Mouse (Mus musculus) left cerebral cortex, adult 18-20 months (tissue): ENCODE measurements around the gene Zfp653. TPM values are rescaled to one million over a fixed set of nuclear protein-coding genes. Genes with fewer than 3 reads are reported as not detected.

Experiments used
- DNase-seq, 2 experiments: peaks; one replicate each; pipeline ENCODE4 v3.0.0; 2021 to 2022; ENCODE audit warnings: low spot score in 2 of 2, mixed read lengths in 1 of 2
- microRNA-seq, 2 experiments: library from miRNA; unstranded; fragments of <30 nt; microRNA quantifications; one replicate each; pipeline ENCODE4 v1.2.0; 2021
- total RNA-seq, 2 experiments: library from RNA; stranded (reverse); gene quantifications; 2 replicates each; pipeline ENCODE4 v1.2.3; 2021

Zfp653 gene
- total RNA-seq, 2 experiments from 2014 or later: 19.8 to 21.1 TPM

- no peak for DNase-seq
These were observed 35.7 kb downstream of the Zfp653 start for GRCm38 (mm10) chr9:22035300-22036044.

- no peak for DNase-seq
These were observed 40.8 kb downstream of the Zfp653 start for GRCm38 (mm10) chr9:22030386-22030785.

GRCm38 (mm10) chr9:22028467-22028866, 42.7 kb downstream of the Zfp653 start:
- no peak for DNase-seq

- no peak for DNase-seq
These were observed 46.6 kb downstream of the Zfp653 start for GRCm38 (mm10) chr9:22024592-22024991.

GRCm38 (mm10) chr9:22017208-22017825, 53.9 kb downstream of the Zfp653 start:
- DNase-seq: no peak

- DNase-seq: no peak
These were observed 54.9 kb downstream of the Zfp653 start for GRCm38 (mm10) chr9:22016245-22016644.

- no peak for DNase-seq
These were observed 58.4 kb downstream of the Zfp653 start for GRCm38 (mm10) chr9:22012731-22013130.

- DNase-seq: no peak
These were observed 60.1 kb downstream of the Zfp653 start for GRCm38 (mm10) chr9:22011055-22011454.

Small RNA genes within 50 kb of the gene (microRNA-seq; reads per million reads assigned to microRNA genes)
- gene Mir7084: 0.42 to 0.50 reads per million in 2 experiments

Other genes starting within 250 kb of the Zfp653 start
- gene Angptl8, start 235.9 kb downstream of the Zfp653 start, total RNA-seq: not detected
- 10 to 100 TPM; 12.7 to 18.2 TPM for gene Dock6, start 218.7 kb downstream of the Zfp653 start, total RNA-seq
- gene Rab3d, start 153.2 kb downstream of the Zfp653 start, total RNA-seq: 10 to 100 TPM; 13.8 to 14.0 TPM
- 10 to 100 TPM; 18.3 to 18.8 TPM for gene Ccdc159, start 143.9 kb downstream of the Zfp653 start, total RNA-seq
- 10 to 100 TPM; 33.5 to 39.8 TPM for gene Tmem205, start 143.8 kb downstream of the Zfp653 start, total RNA-seq
- 100 to 1,000 TPM; 171 to 178 TPM for gene Plppr2, start 134.3 kb downstream of the Zfp653 start, total RNA-seq
- 10 to 100 TPM; 13.1 to 14.1 TPM for gene Swsap1, start 115.6 kb downstream of the Zfp653 start, total RNA-seq
- gene Epor, start 107.9 kb downstream of the Zfp653 start, total RNA-seq: 10 to 100 TPM; 10.7 to 12.9 TPM
- 1 to 10 TPM; 3.7 to 4.0 TPM for gene Rgl3, start 81.9 kb downstream of the Zfp653 start, total RNA-seq
- gene Ccdc151, start 68.7 kb downstream of the Zfp653 start, total RNA-seq: 1 to 10 TPM; 8.1 TPM
- gene Prkcsh, start 68.6 kb downstream of the Zfp653 start, total RNA-seq: 10 to 100 TPM; 91.4 to 95.1 TPM
- 100 to 1,000 TPM; 144 TPM for gene Elavl3, start 19.4 kb downstream of the Zfp653 start, total RNA-seq
- 1 to 10 TPM; 1.4 to 3.8 TPM for gene Gm49318, start 117 bp downstream of the Zfp653 start, total RNA-seq
- 10 to 100 TPM; 43.0 to 49.9 TPM for gene Ecsit, start 14.1 kb upstream of the Zfp653 start, total RNA-seq
- under 1 TPM; 0.56 to 0.87 TPM for gene Cnn1, start 27.8 kb upstream of the Zfp653 start, total RNA-seq
- gene Elof1, start 45.8 kb upstream of the Zfp653 start, total RNA-seq: 10 to 100 TPM; 64.7 to 65.0 TPM
- gene Acp5, start 64.3 kb upstream of the Zfp653 start, total RNA-seq: under 1 TPM; 0.59 to 0.63 TPM
- 10 to 100 TPM; 39.8 to 40.6 TPM for gene Pigyl, start 85.5 kb upstream of the Zfp653 start, total RNA-seq
- gene Zfp872, start 116.7 kb upstream of the Zfp653 start, total RNA-seq: not detected
- 10 to 100 TPM; 20.4 to 21.0 TPM for gene Zfp809, start 154.3 kb upstream of the Zfp653 start, total RNA-seq
- 1 to 10 TPM; 4.3 to 4.4 TPM for gene Zfp599, start 188.5 kb upstream of the Zfp653 start, total RNA-seq
- gene Zfp810, start 236.3 kb upstream of the Zfp653 start, total RNA-seq: 10 to 100 TPM; 13.5 to 15.2 TPM